Mouse (Mus musculus) lung, postnatal 36 days (tissue): ENCODE measurements around the gene Atp2b2.

ENCODE experiments used
- DNase-seq: peaks from one replicate; pipeline ENCODE4 v3.0.0; 2022; ENCODE audit warnings: mixed read lengths

Atp2b2 gene

DNA sequence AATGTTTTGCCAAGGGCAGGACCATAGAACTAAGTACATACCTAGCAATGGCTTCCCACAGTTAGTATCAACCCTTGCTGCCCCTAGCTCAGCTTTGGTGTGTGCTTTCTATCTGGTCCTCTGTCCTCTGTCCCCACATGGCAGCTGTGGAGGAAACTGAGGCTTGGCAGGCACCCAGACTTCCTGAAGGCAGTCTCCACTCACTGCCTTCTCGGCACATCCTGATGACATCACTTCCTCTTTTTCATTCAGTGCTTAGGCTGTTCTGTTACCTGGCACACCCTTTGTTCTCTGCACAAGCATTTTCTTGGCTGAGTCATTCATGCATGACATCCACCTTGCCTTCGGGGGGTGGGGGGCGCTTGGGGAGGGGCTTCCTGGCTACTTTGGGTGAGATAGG, 38.6 kb downstream of the Atp2b2 start:
- DNase-seq: no peak

DNA sequence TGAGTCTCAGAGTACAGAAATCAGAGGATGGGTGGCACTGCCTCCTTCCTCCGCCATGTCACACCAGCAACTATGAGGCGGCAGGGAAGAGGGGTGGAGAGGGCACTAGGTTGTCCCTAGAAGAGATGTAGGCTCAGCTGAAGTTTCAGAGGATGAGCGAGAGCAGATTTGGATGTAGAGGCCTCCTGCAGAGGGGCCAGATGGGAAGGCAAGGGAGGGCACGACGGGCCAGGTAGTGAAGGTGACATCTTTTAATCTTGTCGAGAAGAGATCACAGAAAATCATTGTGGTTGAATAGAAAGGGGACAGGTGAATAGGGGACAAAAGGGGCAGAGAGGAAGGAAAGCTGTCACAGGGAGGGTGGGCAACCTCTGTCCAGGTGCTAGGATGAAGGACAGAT, 41.5 kb downstream of the Atp2b2 start:
- DNase-seq: no peak

DNA sequence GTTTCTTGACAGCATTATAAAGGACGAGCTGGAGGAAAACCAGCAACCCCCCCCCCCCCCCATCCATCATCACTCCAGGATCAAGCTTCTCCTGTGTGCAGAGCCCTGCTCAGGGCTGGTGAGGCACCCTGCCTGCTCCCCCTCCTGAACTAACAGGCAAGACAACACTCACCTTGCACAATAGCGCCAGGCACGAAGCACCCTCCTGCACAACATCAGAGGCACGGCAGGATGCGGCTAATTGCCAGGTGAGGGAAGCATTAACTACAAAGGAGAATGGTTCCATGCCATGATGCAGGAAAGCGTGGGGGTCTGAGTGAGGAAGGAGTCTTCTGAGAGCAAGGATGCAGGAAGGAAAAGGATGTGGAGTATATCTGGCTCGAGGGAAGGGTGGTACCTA, 42.1 kb downstream of the Atp2b2 start:
- no peak for DNase-seq

DNA sequence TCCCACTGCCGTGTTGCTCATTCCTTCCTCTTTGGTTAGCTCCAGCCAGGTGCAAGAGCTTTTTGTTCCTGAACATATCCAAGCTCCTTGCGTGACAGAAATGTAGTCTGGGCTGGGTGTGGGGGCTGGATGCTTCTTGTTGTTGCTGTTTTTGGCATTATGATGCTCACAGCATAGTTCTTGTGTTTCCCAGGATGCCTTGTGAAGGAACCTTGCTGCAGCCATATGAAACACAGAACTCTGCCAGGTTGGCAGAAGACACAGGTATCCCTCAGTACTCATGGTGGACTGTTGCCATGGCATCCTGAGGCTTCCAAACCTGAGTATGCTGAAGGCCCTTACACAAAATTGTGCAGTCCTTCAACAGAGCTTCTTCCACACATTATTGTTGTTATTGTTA, 44.0 kb downstream of the Atp2b2 start:
- no peak for DNase-seq

DNA sequence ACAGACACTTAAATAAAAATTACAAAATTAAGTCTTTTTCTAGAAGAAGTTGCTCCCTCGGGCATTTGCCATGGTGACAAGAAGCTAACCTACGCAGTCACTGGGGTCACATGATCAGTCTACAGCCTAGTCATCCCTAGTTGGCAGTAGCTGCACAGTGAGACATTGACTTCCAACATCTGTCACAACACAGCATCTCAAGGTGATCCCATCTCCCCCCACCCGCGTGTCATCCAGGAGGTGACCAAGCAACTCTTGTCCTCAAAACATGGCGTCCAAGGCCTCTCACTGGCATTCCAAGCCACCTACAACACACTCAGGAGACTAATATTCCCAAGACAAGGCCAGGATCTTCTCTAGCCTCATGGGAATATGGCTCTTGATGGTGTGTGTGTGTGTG, 48.2 kb downstream of the Atp2b2 start:
- no peak for DNase-seq

DNA sequence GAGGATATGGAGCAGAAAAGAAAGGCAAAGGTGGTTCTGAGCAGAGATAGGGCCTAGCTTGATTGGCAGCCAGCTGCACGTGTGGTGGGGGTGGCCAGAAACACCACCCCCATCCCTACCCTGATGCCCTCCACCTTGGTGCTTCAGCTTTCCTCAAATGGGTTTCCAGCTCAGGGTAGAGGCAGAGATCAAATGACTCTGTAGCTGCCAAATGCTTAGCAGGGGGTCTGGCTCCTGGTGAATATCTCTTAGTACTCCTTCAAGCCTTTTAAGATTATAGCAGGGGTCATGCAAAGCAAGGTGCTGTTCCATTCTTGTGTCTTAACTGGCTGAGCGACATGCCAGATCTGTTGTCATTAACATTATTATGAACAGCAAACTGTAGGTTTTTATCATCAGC, 50.3 kb downstream of the Atp2b2 start:
- DNase-seq: no peak

DNA sequence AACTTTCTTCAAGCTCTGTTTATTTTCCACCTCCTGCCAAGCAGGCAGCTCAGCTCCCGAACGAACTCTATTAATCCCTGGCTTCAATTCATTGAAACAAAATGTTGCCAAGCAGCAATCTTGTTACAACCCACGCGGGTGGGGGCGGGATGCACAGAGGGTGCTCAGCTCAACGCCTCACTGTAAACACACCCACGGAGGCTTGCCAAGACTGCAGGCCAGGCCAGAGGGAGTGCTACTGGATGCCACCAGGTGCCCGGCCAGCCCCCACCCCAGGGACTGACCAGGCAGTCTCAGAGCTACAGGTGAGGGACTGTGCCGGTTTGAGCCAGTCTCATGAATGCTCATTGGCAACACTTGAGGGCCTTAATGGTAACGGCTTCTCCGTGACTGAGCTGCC, 50.9 kb downstream of the Atp2b2 start:
- DNase-seq: peak; percentile 36

DNA sequence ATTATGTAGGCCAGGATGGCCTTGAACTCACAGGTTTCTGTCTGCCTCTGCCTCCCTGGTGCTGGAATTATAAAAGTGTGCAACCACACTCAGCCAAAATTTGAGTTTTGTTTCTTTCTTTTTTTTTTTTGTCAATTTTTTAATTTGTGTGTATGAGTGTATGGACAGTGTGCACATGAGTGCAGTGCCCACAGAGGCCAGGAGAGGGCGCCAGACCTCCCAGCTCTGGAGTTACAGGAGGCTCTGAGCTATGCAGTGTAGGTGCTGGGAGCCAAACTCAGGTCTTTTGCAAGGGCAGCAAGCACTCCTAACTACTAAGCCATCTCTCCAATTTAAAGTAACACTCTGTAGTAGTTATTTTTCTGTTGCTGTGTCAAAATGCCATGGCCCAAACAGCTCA, 52.4 kb downstream of the Atp2b2 start:
- DNase-seq: no peak

DNA sequence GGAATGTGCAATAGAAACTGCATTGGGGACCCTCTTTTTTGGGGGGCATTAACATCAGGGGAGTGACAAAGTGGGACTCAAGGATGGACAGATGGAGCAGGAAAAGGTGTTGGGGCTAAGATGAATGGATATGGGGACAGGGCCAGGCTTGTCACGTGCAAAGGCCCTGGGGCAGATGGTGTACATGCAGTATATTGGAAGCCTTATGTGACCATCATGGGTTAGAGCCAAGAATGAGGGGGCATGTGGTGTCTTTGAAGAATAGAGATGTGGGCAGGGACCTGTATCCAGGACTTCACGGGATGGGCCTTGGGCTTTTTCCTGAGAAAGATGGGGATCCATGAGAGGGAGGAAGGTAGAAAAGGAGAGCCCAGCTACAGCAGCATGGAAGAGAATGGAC, 53.9 kb downstream of the Atp2b2 start:
- no peak for DNase-seq

DNA sequence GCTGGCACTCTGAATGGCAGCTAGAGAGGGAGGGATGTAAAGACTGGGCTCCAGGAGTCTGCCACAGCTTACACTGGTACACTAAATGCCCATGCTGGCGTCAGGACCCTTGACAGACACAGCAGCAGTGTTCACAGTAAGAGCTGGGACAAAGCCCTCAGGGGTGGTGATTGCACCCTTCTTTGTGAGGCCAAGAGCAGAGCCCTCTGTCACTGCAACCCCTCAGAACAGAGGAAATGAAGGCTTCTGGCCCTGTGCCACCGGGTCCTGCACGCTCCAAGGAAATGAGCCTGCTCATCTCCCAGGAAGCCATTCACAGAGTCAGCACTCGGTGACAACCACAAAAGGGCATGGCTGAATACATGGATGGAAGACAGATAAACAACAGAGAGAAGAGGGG, 55.7 kb downstream of the Atp2b2 start:
- DNase-seq: no peak

DNA sequence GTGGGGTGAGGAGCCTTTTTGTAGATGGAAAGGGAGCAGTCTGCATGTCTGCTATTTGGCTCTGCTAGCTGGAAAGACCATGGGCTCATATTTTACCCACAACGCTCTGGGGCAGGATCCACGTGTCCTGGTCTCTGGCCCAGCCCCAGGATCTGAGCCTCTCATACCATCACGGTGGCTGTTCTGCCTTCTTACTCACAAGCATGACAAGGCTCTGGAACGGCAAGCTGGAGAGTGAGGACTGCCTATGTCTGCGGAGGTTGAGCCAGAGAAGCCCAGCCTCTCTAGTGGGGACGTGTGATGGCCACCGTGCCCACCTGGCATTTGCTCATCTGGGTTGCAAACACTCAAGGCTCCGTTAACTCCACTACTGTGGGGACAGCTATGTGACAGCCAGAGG, 63.7 kb downstream of the Atp2b2 start:
- DNase-seq: no peak

DNA sequence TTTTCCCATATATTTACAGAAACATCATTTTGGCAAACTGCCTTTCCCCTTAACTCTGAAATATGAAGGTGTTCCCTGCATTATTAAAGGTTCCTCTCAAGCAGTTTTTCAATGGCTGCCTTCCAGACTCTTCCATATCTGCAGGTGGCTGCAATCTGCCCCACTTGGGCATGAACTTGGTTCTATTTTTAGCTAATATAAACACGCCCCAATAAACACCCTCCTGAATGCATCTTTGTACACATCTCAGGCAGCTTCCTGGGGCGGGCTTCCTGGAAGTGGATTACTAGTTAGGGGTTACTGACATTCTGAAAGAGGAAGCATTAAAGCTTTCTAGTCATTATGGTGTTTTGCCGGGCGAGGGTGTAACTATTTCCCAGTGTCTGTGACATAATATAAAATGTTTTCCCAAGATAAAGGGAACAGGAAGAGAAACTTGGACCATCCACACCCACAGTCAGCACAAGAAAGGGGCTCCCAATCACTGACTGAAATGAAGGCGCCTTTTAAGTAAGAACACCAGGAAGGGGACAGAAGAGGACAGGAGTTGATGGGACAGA, 64.2 kb downstream of the Atp2b2 start:
- DNase-seq: no peak

DNA sequence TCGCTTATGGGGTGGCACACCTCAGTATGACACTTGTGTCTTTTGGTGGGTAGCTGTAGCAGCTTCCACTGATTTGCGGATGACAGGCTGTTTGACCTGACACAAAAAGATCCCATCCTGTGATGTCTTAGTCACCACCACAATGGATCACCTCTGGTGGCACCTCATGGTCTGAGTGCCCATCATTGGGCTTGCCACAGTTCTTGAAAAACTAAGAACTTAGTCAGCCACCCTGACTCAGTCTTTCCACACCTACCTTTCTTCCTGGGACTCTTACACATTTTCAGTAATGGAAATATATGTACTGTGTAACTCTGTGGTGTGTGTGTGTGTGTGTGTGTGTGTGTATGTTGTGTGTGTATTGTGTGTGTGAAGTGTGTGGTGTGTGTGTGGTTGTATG, 71.5 kb downstream of the Atp2b2 start:
- DNase-seq: no peak

DNA sequence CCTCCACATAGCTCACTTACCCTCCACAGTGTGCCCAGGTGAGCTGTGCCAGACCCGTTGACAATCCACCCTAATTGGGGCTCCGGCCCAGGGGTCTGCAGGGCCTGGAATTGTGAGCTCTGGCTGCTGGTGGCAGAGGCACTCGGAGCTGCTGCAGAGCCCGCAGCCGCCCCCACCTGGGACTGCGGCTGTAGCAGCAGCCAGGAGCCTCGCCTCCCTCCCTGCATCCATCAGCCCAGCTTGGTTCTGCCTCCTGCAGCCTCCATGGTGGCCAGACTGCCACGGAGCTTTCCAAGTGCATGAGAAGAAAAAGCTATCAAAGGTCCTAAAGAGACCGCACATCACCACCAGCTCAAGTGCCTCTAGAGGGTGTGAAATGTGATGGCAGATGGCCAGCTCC, 71.9 kb downstream of the Atp2b2 start:
- no peak for DNase-seq

DNA sequence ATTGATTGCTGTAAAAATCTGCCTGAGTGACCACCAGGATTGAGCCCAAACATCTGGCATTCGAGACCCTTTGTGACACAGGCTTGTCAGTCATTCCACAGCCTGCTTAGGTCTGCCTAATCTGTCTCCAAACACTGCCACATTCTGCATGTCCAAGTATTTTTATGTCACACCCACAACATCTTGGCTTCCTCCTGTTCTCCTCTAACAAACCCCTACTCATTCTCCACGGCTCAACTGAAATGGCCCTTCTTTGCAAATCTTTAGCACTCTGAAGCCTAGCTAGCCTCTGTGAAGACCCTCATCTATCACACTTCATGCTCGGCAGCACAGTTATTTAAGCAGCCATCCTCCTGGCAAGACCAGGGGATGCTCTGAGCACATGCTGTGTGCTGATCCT, 72.7 kb downstream of the Atp2b2 start:
- DNase-seq: no peak

DNA sequence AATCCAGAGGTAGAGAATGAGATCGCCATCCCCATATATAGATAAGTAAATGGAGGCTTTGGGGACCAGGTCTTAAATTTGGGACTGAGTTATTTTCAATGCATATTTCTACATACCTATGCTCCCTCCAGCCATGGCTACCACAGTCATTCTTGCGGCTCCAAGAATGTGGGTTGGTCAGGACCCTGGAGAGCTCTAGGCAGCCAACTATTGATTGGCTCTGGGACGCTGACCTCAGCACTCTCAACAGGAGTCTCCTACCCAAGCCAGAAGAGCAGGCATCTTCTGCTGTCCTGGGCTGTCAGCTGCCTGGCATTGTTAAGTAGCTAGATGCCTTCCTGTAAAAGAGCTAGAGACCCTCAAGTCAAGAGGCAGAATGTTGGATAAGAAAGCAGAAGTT, 79.6 kb downstream of the Atp2b2 start:
- peak; percentile 34 for DNase-seq

DNA sequence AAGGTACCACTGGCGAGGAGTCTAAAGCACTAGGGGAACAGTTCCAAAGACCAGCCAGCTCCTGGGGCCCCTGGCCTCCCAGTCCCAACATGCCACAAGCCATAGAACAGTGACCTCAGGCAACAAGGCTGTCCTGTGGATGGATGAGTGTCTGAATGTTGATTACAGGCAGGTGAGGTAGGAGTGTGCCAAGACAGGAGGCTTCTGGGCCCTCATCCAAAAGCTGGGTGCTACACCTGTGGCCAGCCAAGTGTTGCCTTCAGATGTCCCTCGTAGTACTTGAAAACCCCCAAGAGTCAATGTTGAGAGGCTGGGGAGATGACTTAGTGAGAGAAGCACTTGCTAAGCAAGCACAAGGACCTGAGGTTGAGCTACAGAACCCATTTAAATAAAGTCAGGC, 80.8 kb downstream of the Atp2b2 start:
- DNase-seq: no peak

DNA sequence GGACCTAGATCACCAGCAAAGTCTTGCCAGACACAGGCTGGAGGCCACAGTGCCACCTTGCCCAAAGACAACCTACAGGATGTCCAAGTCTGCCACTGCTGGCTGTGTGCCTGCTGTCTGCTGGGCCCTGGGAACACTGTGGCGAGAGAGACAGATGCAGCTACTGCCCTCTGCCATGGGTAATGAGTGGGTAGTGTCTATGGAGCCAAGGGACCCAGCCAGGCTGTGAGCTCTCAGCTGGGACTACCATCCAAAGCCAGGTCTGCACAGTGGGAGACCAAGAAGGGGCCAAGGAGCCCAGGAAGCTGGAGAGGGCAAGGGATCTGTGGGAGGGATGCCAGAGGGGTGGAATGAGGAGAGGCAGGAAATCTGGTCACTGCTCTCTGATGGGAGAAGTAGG, 83.1 kb downstream of the Atp2b2 start:
- DNase-seq: no peak

DNA sequence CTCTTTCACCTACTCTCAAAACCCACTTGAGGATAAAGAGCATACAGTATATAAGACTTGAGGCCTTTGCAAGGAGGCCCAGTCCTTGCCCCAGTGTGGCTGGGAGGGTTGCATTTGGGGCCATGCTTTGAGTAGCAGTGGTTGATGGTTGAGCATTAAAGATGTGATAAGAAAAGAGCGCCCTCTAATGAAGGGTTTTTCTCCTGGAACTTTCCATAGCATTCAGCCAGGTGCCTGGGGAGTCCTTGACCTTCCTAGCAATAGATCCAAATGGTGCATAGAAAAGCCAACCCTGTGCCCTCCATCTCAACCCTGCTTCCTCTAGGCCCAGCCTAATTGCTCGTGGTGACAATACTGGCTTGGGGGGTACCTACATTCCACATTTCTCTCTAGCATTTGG, 83.7 kb downstream of the Atp2b2 start:
- DNase-seq: peak; percentile 34

DNA sequence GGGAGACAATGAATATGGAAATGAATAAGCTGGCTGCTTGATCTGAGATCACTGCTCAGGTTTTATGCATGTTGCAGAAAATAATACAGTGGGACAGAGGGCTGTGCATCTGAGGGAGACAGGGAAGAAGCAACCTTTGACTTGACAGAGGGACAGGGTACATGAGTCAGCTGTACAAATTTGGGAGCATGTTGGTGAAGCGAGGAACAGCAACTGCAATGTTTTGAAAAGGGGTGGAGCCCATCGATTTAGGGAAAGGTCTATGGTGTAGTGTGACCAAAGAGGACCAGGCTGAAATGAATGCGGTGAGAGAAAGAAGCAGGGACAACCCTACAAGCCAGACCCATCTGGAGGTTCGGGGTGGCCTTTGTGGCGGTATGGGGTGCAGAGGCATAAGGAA, 84.4 kb downstream of the Atp2b2 start:
- no peak for DNase-seq

DNA sequence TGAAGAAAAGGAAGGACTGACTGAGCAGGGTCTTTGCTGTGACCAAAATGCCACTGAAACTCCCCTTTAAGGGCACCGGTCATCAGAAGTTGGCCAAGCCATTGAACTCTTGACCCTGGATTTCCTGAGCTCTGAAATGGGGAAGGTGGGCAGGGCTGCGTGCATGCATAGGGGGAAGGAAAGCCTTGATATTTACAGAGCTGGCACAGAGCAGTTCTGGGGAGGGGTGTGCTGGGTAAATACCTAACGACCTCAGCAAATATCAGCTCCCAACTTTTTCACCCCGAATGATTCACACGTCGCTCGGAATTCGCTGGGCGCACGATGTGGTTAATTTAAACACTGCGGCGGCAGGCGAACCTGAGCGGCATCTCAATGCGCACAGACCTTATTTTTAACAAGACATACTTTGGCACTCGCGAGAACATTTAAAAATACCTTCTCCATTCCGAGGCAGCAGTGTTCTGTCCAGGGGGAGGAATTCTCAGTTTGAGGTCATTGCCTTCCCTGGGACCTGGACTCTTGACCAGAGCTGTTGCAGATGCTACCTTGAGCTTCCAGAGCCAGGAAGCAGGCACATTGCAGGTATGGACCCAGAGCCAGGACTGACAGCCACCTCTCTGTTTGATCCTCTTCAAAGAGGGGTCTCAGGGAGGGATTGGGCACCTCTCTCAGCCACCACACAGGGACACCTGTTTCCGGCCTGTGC, 85.0 kb downstream of the Atp2b2 start:
- no peak for DNase-seq

DNA sequence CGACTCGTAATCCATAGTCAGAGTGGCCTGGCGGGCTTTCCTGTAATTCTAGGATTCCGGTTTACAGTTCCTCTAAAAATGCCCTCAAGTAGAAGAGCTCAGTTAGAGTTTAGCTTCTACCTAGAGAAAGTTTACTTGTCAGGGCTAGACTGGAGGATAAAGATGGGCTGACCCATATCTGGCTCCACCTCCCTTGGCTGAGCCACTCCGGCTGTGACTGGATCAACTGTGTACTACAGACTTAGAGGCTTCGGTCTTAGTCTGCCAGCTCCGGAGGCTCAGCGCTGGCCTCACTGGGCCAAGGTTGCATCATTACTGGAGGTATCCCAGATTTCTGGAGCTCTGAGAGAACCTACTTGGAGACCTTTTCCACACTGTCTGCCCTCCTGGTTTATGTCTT, 94.9 kb downstream of the Atp2b2 start:
- DNase-seq: no peak

DNA sequence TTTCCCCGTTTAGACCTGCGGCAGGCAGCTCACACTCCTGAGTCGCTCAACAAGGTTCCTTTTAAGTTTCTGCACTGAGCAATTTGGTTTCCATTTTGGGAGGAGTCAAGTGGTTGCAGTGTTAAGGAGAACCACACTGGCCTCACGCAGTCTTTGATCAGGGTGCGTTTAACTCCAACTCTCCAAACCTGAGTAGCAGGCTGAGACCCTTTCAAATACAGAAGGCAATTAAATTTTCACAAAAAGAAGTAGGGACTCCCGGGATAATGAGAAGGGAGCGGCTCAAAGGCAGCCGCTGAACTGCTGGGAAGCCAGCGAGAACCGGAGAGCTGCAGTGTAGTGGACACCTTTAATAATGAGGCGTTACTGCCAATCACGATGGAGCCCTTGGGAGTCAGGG, 100.1 kb downstream of the Atp2b2 start:
- no peak for DNase-seq

DNA sequence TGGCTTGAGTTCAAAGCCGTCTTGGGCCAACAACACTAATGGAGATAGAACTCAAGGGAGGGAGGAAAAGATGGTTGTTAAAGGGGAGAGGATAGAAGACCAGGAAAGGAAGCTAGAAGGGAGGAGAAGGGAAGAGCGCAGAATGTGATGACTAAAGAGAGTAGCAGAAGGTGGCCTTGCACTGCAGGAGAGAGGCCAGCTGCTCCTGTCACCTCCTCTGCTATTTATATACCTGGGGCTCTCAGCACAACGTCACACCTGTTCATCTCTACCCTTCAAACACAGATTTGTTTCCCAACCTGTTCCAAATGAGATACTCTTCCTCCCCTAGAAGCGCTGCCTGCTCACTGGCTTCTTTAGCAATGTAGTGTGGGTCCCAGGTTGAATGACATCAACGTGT, 101.1 kb downstream of the Atp2b2 start:
- DNase-seq: no peak

DNA sequence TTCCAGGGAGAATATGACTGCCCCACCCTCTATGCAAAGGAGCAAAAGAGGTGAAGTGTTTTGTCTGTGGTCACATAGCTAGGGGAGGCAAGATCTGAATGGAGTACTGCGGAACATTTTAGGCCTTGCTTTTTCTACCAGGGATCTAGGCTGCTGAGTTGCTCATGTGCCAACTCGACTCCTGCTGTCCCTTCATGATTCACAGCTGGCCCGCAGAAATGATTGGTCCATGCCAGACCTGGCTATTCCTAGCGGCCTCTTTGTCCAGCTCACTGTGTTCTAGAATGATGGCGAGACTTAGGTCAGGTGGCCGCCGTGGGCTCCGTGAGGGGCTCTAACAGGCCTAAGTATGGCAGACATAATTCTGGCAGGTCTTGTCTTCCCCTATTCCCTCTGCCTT, 103.0 kb downstream of the Atp2b2 start:
- no peak for DNase-seq
